Mouse (Mus musculus) heart, adult 2 months (tissue): ENCODE results near the gene Sptbn1. TPM values are rescaled to one million over a fixed set of nuclear protein-coding genes. Genes with fewer than 3 reads are reported as not detected.
A peak's percentile ranks its signal among the peaks of the same experiment; 100 is the strongest.

Experiments used
- DNase-seq, 2 experiments: peaks; one replicate each; pipeline ENCODE4 v3.0.0; 2021
- H3K27ac ChIP-seq: fragments of 200-600 bp; 2 replicates; pipeline ENCODE4 v1.8.1; 2022
- H3K27me3 ChIP-seq: fragments of 200-500 bp; 2 replicates; pipeline ENCODE4 v1.6.1; 2012; ENCODE audit warnings: mild to moderate bottlenecking, low read length, inconsistent platforms, mixed read lengths; ENCODE audit not compliant: control insufficient read depth, insufficient read depth
- H3K36me3 ChIP-seq: fragments of 200-500 bp; 2 replicates; pipeline ENCODE4 v1.6.1; 2012; ENCODE audit warnings: low read length, inconsistent platforms; ENCODE audit not compliant: control insufficient read depth, insufficient read depth
- H3K4me1 ChIP-seq: fragments of 200-500 bp; 2 replicates; pipeline ENCODE4 v1.6.1; 2011; ENCODE audit warnings: low read length; ENCODE audit not compliant: control insufficient read depth, insufficient read depth
- H3K4me3 ChIP-seq: fragments of 200-600 bp; 2 replicates; pipeline ENCODE4 v1.8.1; 2022
- H3K79me2 ChIP-seq: fragments of 200-500 bp; replicated peaks from 2 replicates; pipeline ENCODE4 v1.6.1; 2012; ENCODE audit warnings: mild to moderate bottlenecking, inconsistent platforms, low read length, moderate library complexity, mixed read lengths; ENCODE audit not compliant: control insufficient read depth, insufficient read depth
- H3K9ac ChIP-seq: fragments of 200-500 bp; 2 replicates; pipeline ENCODE4 v1.6.1; 2012; ENCODE audit warnings: low read depth, mild to moderate bottlenecking, control low read depth, inconsistent platforms, low read length, mixed read lengths
- CTCF ChIP-seq: fragments of 200-600 bp; IDR thresholded peaks from 2 replicates; pipeline ENCODE4 v1.8.1; 2022; ENCODE audit warnings: antibody characterized with exemption, mild to moderate bottlenecking, moderate library complexity
- EP300 ChIP-seq: fragments of 200-500 bp; IDR thresholded peaks from 2 replicates; pipeline ENCODE4 v1.6.1; 2011; ENCODE audit warnings: low read depth, low read length, control low read depth; ENCODE audit not compliant: insufficient read depth
- POLR2A ChIP-seq: fragments of 200-500 bp; IDR thresholded peaks from 2 replicates; pipeline ENCODE4 v1.6.1; 2011; ENCODE audit warnings: mild to moderate bottlenecking, low read depth, low read length, control low read depth; ENCODE audit not compliant: insufficient read depth
- WGBS: fragments of 180-500 bp; shearing (Covaris S2); methylation state at CpG from one replicate; pipeline ENCODE4 v1.1.7; 2018; 5-methylcytosine and 5-hydroxymethylcytosine counted together
- intact Hi-C: fragments of 180-260 bp; cut with DNase I; formaldehyde crosslinking; loops from one replicate; pipeline ENCODE4 v1.15.1; 2025
- polyA plus RNA-seq: library from polyadenylated mRNA; depleted of rRNA; stranded (reverse); fragments of >200 nt; gene quantifications from 2 replicates; pipeline ENCODE4 v1.2.3, GENCODE M21; 2012
- total RNA-seq, 2 experiments: library from RNA; stranded (reverse); gene quantifications; 2 replicates each; pipeline ENCODE4 v1.2.3; 2021

Gene Sptbn1
- total and polyA plus RNA-seq, 3 experiments, result 169 to 570 (median 509) TPM

- intact Hi-C loops, result no loop called here
- no peaks in the 10 kb centered on the region; the same call in 1 of the 2 replicates for H3K79me2 ChIP-seq
- H3K9ac ChIP-seq, result no peak overlapping the region
- H3K27me3 ChIP-seq, result no peaks in the 10 kb centered on the region
- H3K27ac ChIP-seq, result peak overlapping the region; percentile 4; the same call in 1 of the 2 replicates
- peaks cover 14% of the 10 kb centered on the region for H3K36me3 ChIP-seq
- 44% methylated on average over 3 of the region's 3 CpGs for WGBS
- H3K4me3 ChIP-seq, result no peak overlapping the region
- H3K4me1 ChIP-seq, result peaks cover 2% of the 10 kb centered on the region
- TF ChIP-seq EP300, result no peak
- TF ChIP-seq POLR2A, result no peak
- no peak for TF ChIP-seq CTCF
- DNase-seq, result no peak
These were observed 7.6 kb upstream of the Sptbn1 start for GRCm38 (mm10) chr11:30275436-30276031.

GRCm38 (mm10) chr11:30269524-30269923, 1.5 kb upstream of the Sptbn1 start:
- Histone ChIP-seq H3K27me3 (no peaks in the 10 kb centered on the region; the same call in 1 of the 2 replicates), H3K4me3 (peak overlapping the region; percentile 93), H3K9ac (no peak overlapping the region), H3K27ac (peak overlapping the region; percentile 98), H3K4me1 (no peaks in the 10 kb centered on the region), H3K36me3 (peaks cover 10% of the 10 kb centered on the region), H3K79me2 (peaks cover 18% of the 10 kb centered on the region)
- intact Hi-C loops, result loop anchor here (2.0 to 10.0 kb wide), 3 partner anchors 95 to 385 kb away; no protein-coding TSS in a partner anchor
- DNase-seq, result no peak
- TF ChIP-seq EP300 (no peak), POLR2A (no peak)
- 41% methylated on average over 1 of the region's 1 CpGs for WGBS

GRCm38 (mm10) chr11:30268648-30269375, 837 bp upstream of the Sptbn1 start:
- H3K79me2 ChIP-seq, result peaks cover 18% of the 10 kb centered on the region
- 1% methylated on average over 15 of the region's 15 CpGs for WGBS
- peak overlapping the region; percentile 99 for H3K9ac ChIP-seq
- H3K4me1 ChIP-seq, result no peaks in the 10 kb centered on the region; the same call in 1 of the 2 replicates
- peak overlapping the region; percentile 98 for H3K27ac ChIP-seq
- no peaks in the 10 kb centered on the region; the same call in 1 of the 2 replicates for H3K27me3 ChIP-seq
- intact Hi-C loops, result loop anchor here (1.0 to 10.0 kb wide), 5 partner anchors 10 to 386 kb away; no protein-coding TSS in a partner anchor
- TF ChIP-seq CTCF, result no peak
- peak; percentile 3; the same call in 1 of the 2 replicates for TF ChIP-seq POLR2A
- H3K36me3 ChIP-seq, result peaks cover 17% of the 10 kb centered on the region
- no peak for DNase-seq
- peak overlapping the region; percentile 93 for H3K4me3 ChIP-seq

GRCm38 (mm10) chr11:30267036-30267891, 711 bp downstream of the Sptbn1 start:
- peak overlapping the region; percentile 78 for H3K4me3 ChIP-seq
- H3K27ac ChIP-seq, result peak overlapping the region; percentile 99
- intact Hi-C loops, result loop anchor here (2.0 to 10.0 kb wide), 3 partner anchors 140 to 388 kb away; no protein-coding TSS in a partner anchor
- peak overlapping the region; percentile 99 for H3K9ac ChIP-seq
- H3K27me3 ChIP-seq, result no peaks in the 10 kb centered on the region; the same call in 1 of the 2 replicates
- peak; percentile 83 to 85 for DNase-seq
- H3K36me3 ChIP-seq, result peaks cover 30% of the 10 kb centered on the region
- under 1% methylated on average over 69 of the region's 69 CpGs for WGBS
- H3K4me1 ChIP-seq, result peaks cover 6% of the 10 kb centered on the region
- TF ChIP-seq CTCF (no peak), POLR2A (no peak; the same call in 1 of the 2 replicates), EP300 (no peak)
- peaks cover 18% of the 10 kb centered on the region for H3K79me2 ChIP-seq

GRCm38 (mm10) chr11:30266691-30267035, 1.3 kb downstream of the Sptbn1 start:
- Histone ChIP-seq H3K36me3 (peaks cover 35% of the 10 kb centered on the region), H3K27me3 (no peaks in the 10 kb centered on the region; the same call in 1 of the 2 replicates), H3K27ac (peak overlapping the region; percentile 99), H3K9ac (peak overlapping the region; percentile 99), H3K4me3 (peak overlapping the region; percentile 78), H3K4me1 (peaks cover 6% of the 10 kb centered on the region), H3K79me2 (peaks cover 18% of the 10 kb centered on the region)
- WGBS, result 3% methylated on average over 7 of the region's 7 CpGs
- no peak for DNase-seq
- 0 out of 2 replicates have a peak, but pooled peaks have one; percentile 37 for TF ChIP-seq POLR2A
- TF ChIP-seq EP300, result no peak
- TF ChIP-seq CTCF, result peak; percentile 5; the same call in 1 of the 2 replicates
- intact Hi-C loops, result loop anchor here (2.0 to 10.0 kb wide), 3 partner anchors 141 to 388 kb away; no protein-coding TSS in a partner anchor
